Mouse (Mus musculus) embryonic fibroblast, embryonic 13.5 days (primary cell): ENCODE measurements at regions not wholly inside any gene's neighbourhood (a gene's known extent, or its start where the extent isn't known, plus 50 kb on each side); places are given as distances from the start of the nearest gene placed in this dataset.

Experiments used
- CTCF ChIP-seq: IDR thresholded peaks from 2 replicates; pipeline ENCODE4 v1.5.1; 2011; ENCODE audit warnings: mild to moderate bottlenecking, control low read depth, low read length, moderate library complexity, borderline replicate concordance; ENCODE audit not compliant: insufficient read depth
- POLR2A ChIP-seq: IDR thresholded peaks from 2 replicates; pipeline ENCODE4 v1.6.1; 2011; ENCODE audit warnings: low read depth, mild to moderate bottlenecking, control low read depth, low read length, moderate library complexity

GRCm38 (mm10) chr7:133467579-133467978 lies 134.4 kb downstream of the Tex36 start:
- TF ChIP-seq CTCF (no peak), POLR2A (no peak)
